Mouse (Mus musculus) heart, adult 8-10 months (tissue): ENCODE measurements around the gene Swi5. TPM values are rescaled to one million over a fixed set of nuclear protein-coding genes. Genes with fewer than 3 reads are reported as not detected.
A peak's percentile ranks its signal among the peaks of the same experiment; 100 is the strongest.
"Not testable (repeated sequence)": the region's sequence is repeated elsewhere in the genome, so short reads cannot be mapped to it uniquely, and the experiment has no call there.

ENCODE experiments used
- DNase-seq: peaks from one replicate; pipeline ENCODE4 v3.0.0; 2022; ENCODE audit warnings: low spot score
- total RNA-seq, 4 experiments: library from RNA; stranded (reverse); gene quantifications; 2 replicates each; pipeline ENCODE4 v1.2.4; 2022

Gene Swi5
- total RNA-seq, 4 experiments from 2014 or later: 221 to 257 (median 231) TPM

GRCm38 (mm10) chr2:32311443-32312317 is 23.8 kb upstream of the Swi5 start:
- no peak for DNase-seq

GRCm38 (mm10) chr2:32310096-32310845 is 22.4 kb upstream of the Swi5 start:
- no peak for DNase-seq

GRCm38 (mm10) chr2:32308870-32309568 is 21.1 kb upstream of the Swi5 start:
- DNase-seq: no peak

- DNase-seq: no peak
These were observed 20.3 kb upstream of the Swi5 start for GRCm38 (mm10) chr2:32307941-32308760.

GRCm38 (mm10) chr2:32307247-32307798 is 19.4 kb upstream of the Swi5 start:
- no peak for DNase-seq

- no peak for DNase-seq
These were observed 18.3 kb upstream of the Swi5 start for GRCm38 (mm10) chr2:32306176-32306575.

- no peak for DNase-seq
These were observed 17.8 kb upstream of the Swi5 start for GRCm38 (mm10) chr2:32305668-32306067.

- DNase-seq: no peak
These were observed 16.4 kb upstream of the Swi5 start for GRCm38 (mm10) chr2:32304145-32304832.

GRCm38 (mm10) chr2:32302952-32303351 is 15.1 kb upstream of the Swi5 start:
- DNase-seq: no peak

- DNase-seq: no peak
These were observed 11.6 kb upstream of the Swi5 start for GRCm38 (mm10) chr2:32299469-32299868.

GRCm38 (mm10) chr2:32295842-32296241 is 8.0 kb upstream of the Swi5 start:
- DNase-seq: not testable (repeated sequence)

GRCm38 (mm10) chr2:32295285-32295684 is 7.4 kb upstream of the Swi5 start:
- DNase-seq: no peak

- peak; percentile 58 for DNase-seq
These were observed 6.5 kb upstream of the Swi5 start for GRCm38 (mm10) chr2:32294348-32294747.

GRCm38 (mm10) chr2:32289578-32289977 is 1.7 kb upstream of the Swi5 start:
- DNase-seq: peak; percentile 58

GRCm38 (mm10) chr2:32288371-32288931 is 576 bp upstream of the Swi5 start:
- peak; percentile 54 for DNase-seq

GRCm38 (mm10) chr2:32287334-32287840 is 488 bp downstream of the Swi5 start, which contains the start of gene Golga2:
Gene Golga2, plus strand, starts transcription at chr2:32287384.
- no peak for DNase-seq

- no peak for DNase-seq
These were observed 3.9 kb downstream of the Swi5 start for GRCm38 (mm10) chr2:32283986-32284385.

- peak; percentile 44 for DNase-seq
These were observed 5.1 kb downstream of the Swi5 start for GRCm38 (mm10) chr2:32282727-32283126.

GRCm38 (mm10) chr2:32282289-32282688 is 5.6 kb downstream of the Swi5 start:
- no peak for DNase-seq

GRCm38 (mm10) chr2:32275823-32276222 is 12.1 kb downstream of the Swi5 start:
- no peak for DNase-seq
